Mouse (Mus musculus) forebrain, embryonic 14.5 days (tissue): ENCODE measurements around the gene Nsfl1c. TPM values are rescaled to one million over a fixed set of nuclear protein-coding genes. Genes with fewer than 3 reads are reported as not detected.

Experiments
- ATAC-seq: fragments of 200-750 bp; cut with Nextera tagmentation; 2 replicates; pipeline ENCODE4 v1.8.0; 2017; ENCODE audit warnings: mild to moderate bottlenecking, moderate library complexity
- DNase-seq: peaks from one replicate; pipeline ENCODE4 v3.0.0-alpha.2; 2015; ENCODE audit warnings: low spot score
- H3K27ac ChIP-seq: fragments of 300-500 bp; sonication (generic); 2 replicates; pipeline ENCODE4 v1.5.1; 2014; ENCODE audit warnings: low read depth, mild to moderate bottlenecking, control low read depth, low read length, moderate library complexity
- H3K27me3 ChIP-seq: fragments of 300-500 bp; sonication (generic); replicated peaks from 2 replicates; pipeline ENCODE4 v1.6.1; 2014; ENCODE audit warnings: low read length, control low read depth, mixed read lengths; ENCODE audit not compliant: control insufficient read depth, insufficient read depth
- H3K36me3 ChIP-seq: fragments of 300-500 bp; sonication (generic); 2 replicates; pipeline ENCODE4 v1.6.1; 2014; ENCODE audit warnings: low read length, control low read depth; ENCODE audit not compliant: control insufficient read depth, insufficient read depth
- H3K4me1 ChIP-seq: fragments of 300-500 bp; sonication (generic); 2 replicates; pipeline ENCODE4 v1.6.1; 2014; ENCODE audit warnings: antibody characterized with exemption, low read length, control low read depth; ENCODE audit not compliant: control insufficient read depth, insufficient read depth
- H3K4me2 ChIP-seq: fragments of 300-500 bp; sonication (generic); 2 replicates; pipeline ENCODE4 v1.6.1; 2014; ENCODE audit warnings: mild to moderate bottlenecking, control low read depth, low read length
- H3K4me3 ChIP-seq: fragments of 300-500 bp; sonication (generic); 2 replicates; pipeline ENCODE4 v1.5.1; 2014; ENCODE audit warnings: low read depth, low read length, control low read depth
- H3K9ac ChIP-seq: fragments of 300-500 bp; sonication (generic); 2 replicates; pipeline ENCODE4 v1.6.1; 2014; ENCODE audit warnings: mild to moderate bottlenecking, low read length, control low read depth, moderate library complexity
- H3K9me3 ChIP-seq: fragments of 300-500 bp; sonication (generic); replicated peaks from 2 replicates; pipeline ENCODE4 v1.6.1; 2016; ENCODE audit warnings: low read length, control low read depth, mixed read lengths; ENCODE audit not compliant: control insufficient read depth
- WGBS: fragments of 180-500 bp; shearing (Covaris S2); extraction: QIAGEN DNeasy Blood & Tissue Kit; methylation state at CpG from one replicate; pipeline ENCODE4 v1.1.7; 2014; 5-methylcytosine and 5-hydroxymethylcytosine counted together
- polyA plus RNA-seq: library from polyadenylated mRNA; unstranded; fragments of >200 nt; fragmentation: Nextera tagmentation; extraction: Ambion mirVana; gene quantifications from 2 replicates; pipeline ENCODE4 v1.2.1, GENCODE M21; 2014

Nsfl1c gene
- polyA plus RNA-seq, 1 experiment from 2014 or later: 247 TPM

- Histone ChIP-seq H3K4me2 (no peak overlapping the region), H3K36me3 (peaks cover 43% of the 10 kb centered on the region), H3K4me3 (no peak overlapping the region), H3K27ac (no peak overlapping the region), H3K9me3 (no peaks in the 10 kb centered on the region), H3K4me1 (no peaks in the 10 kb centered on the region), H3K27me3 (no peaks in the 10 kb centered on the region), H3K9ac (no peak overlapping the region)
- ATAC-seq: no peak
- DNase-seq: no peak
- 94% methylated on average over 2 of the region's 2 CpGs for WGBS
These were observed 25.0 kb downstream of the Nsfl1c start for GRCm38 (mm10) chr2:151519000-151519399.

GRCm38 (mm10) chr2:151524324-151525041 lies 30.5 kb downstream of the Nsfl1c start:
- DNase-seq (no peak), ATAC-seq (no peak)
- no peaks in the 10 kb centered on the region for H3K4me1 ChIP-seq
- peaks cover 8% of the 10 kb centered on the region; the same call in 1 of the 2 replicates for H3K36me3 ChIP-seq
- no peaks in the 10 kb centered on the region for H3K9me3 ChIP-seq
- H3K4me2 ChIP-seq: no peak overlapping the region
- H3K27ac ChIP-seq: no peak overlapping the region
- no peaks in the 10 kb centered on the region for H3K27me3 ChIP-seq
- 76% methylated on average over 4 of the region's 4 CpGs for WGBS
- H3K9ac ChIP-seq: no peak overlapping the region
- no peak overlapping the region for H3K4me3 ChIP-seq

GRCm38 (mm10) chr2:151525520-151525919 lies 31.5 kb downstream of the Nsfl1c start:
- no peak overlapping the region for H3K9ac ChIP-seq
- no peak for DNase-seq
- no peak overlapping the region for H3K4me2 ChIP-seq

GRCm38 (mm10) chr2:151528066-151528465 lies 34.1 kb downstream of the Nsfl1c start:
- no peak overlapping the region for H3K4me3 ChIP-seq
- no peak overlapping the region for H3K27ac ChIP-seq
- DNase-seq (no peak), ATAC-seq (no peak)
- H3K27me3 ChIP-seq: no peaks in the 10 kb centered on the region
- WGBS: 88% methylated on average over 1 of the region's 1 CpGs
- H3K4me1 ChIP-seq: no peaks in the 10 kb centered on the region
- H3K9me3 ChIP-seq: no peaks in the 10 kb centered on the region
- H3K9ac ChIP-seq: no peak overlapping the region
- no peak overlapping the region for H3K4me2 ChIP-seq
- H3K36me3 ChIP-seq: no peaks in the 10 kb centered on the region

More at GRCm38 (mm10) chr2:151525520-151525919, 31.5 kb downstream of the Nsfl1c start:
- H3K27me3 ChIP-seq: no peaks in the 10 kb centered on the region
- no peak overlapping the region for H3K4me3 ChIP-seq
- H3K4me1 ChIP-seq: no peaks in the 10 kb centered on the region
- ATAC-seq: no peak
- 77% methylated on average over 2 of the region's 2 CpGs for WGBS
- peaks cover 3% of the 10 kb centered on the region; the same call in 1 of the 2 replicates for H3K36me3 ChIP-seq
- no peaks in the 10 kb centered on the region for H3K9me3 ChIP-seq
- no peak overlapping the region for H3K27ac ChIP-seq

GRCm38 (mm10) chr2:151529169-151529568 lies 35.2 kb downstream of the Nsfl1c start:
- no peak overlapping the region for H3K4me2 ChIP-seq
- no peaks in the 10 kb centered on the region for H3K4me1 ChIP-seq
- H3K36me3 ChIP-seq: no peaks in the 10 kb centered on the region
- ATAC-seq (no peak), DNase-seq (no peak)
- no peak overlapping the region for H3K4me3 ChIP-seq
- no peak overlapping the region for H3K27ac ChIP-seq
- no peak overlapping the region for H3K9ac ChIP-seq
- H3K27me3 ChIP-seq: no peaks in the 10 kb centered on the region
- H3K9me3 ChIP-seq: no peaks in the 10 kb centered on the region

- no peak for ATAC-seq
These were observed 36.6 kb downstream of the Nsfl1c start for GRCm38 (mm10) chr2:151530378-151531230.

GRCm38 (mm10) chr2:151533632-151534031 lies 39.6 kb downstream of the Nsfl1c start:
- WGBS: 82% methylated on average over 6 of the region's 6 CpGs
- Histone ChIP-seq H3K4me3 (no peak overlapping the region), H3K9ac (no peak overlapping the region), H3K36me3 (no peaks in the 10 kb centered on the region), H3K27ac (no peak overlapping the region), H3K27me3 (no peaks in the 10 kb centered on the region), H3K4me1 (no peaks in the 10 kb centered on the region), H3K9me3 (no peaks in the 10 kb centered on the region), H3K4me2 (no peak overlapping the region)
- no peak for ATAC-seq
- no peak for DNase-seq

More at GRCm38 (mm10) chr2:151530378-151531230, 36.6 kb downstream of the Nsfl1c start:
- no peaks in the 10 kb centered on the region for H3K4me1 ChIP-seq
- H3K4me2 ChIP-seq: no peak overlapping the region
- no peaks in the 10 kb centered on the region for H3K27me3 ChIP-seq
- H3K36me3 ChIP-seq: no peaks in the 10 kb centered on the region
- WGBS: 61% methylated on average over 8 of the region's 8 CpGs
- H3K9me3 ChIP-seq: no peaks in the 10 kb centered on the region
- no peak for DNase-seq
- no peak overlapping the region for H3K4me3 ChIP-seq
- H3K9ac ChIP-seq: no peak overlapping the region
- H3K27ac ChIP-seq: no peak overlapping the region

GRCm38 (mm10) chr2:151535961-151536617 lies 42.1 kb downstream of the Nsfl1c start:
- DNase-seq (peak; percentile 24), ATAC-seq (peak; percentile 48; the same call in 1 of the 2 replicates)
- H3K9me3 ChIP-seq: no peaks in the 10 kb centered on the region
- H3K4me1 ChIP-seq: no peaks in the 10 kb centered on the region
- no peak overlapping the region for H3K9ac ChIP-seq
- no peak overlapping the region for H3K4me2 ChIP-seq
- H3K36me3 ChIP-seq: no peaks in the 10 kb centered on the region
- H3K4me3 ChIP-seq: no peak overlapping the region
- H3K27me3 ChIP-seq: no peaks in the 10 kb centered on the region
- H3K27ac ChIP-seq: no peak overlapping the region; the same call in 1 of the 2 replicates
- WGBS: 64% methylated on average over 1 of the region's 1 CpGs
